Mouse (Mus musculus): ENCODE measurements at regions not wholly inside any gene's neighbourhood (a gene's known extent, or its start where the extent isn't known, plus 50 kb on each side); places are given as distances from the start of the nearest gene placed in this dataset.

GRCm38 (mm10) chr13:101538110-101538509 lies 229.9 kb downstream of the Pik3r1 start:
- TF ChIP-seq CTCF (conservative IDR thresholded peaks at IDR 0.05 in 1 of 2, IDR thresholded peaks at IDR 0.05 in 1 of 2; ENCODE audit: low read depth in 2 of 2, low read length in 2 of 2) (no peak), POLR2A (IDR thresholded peaks at IDR 0.05; ENCODE audit: low read depth, low read length) (no peak), ELF1 (IDR thresholded peaks at IDR 0.05; ENCODE audit: low read depth, low read length) (no peak), CHD2 (IDR thresholded peaks at IDR 0.05; ENCODE audit: low read length) (no peak), PAX5 (IDR thresholded peaks at IDR 0.05; ENCODE audit: low read length) (no peak), EP300 (IDR thresholded peaks at IDR 0.05; ENCODE audit: low read length) (no peak)

Data from CH12.LX (cell line).